Mouse (Mus musculus): ENCODE data around the gene 4930595D18Rik.

DNA sequence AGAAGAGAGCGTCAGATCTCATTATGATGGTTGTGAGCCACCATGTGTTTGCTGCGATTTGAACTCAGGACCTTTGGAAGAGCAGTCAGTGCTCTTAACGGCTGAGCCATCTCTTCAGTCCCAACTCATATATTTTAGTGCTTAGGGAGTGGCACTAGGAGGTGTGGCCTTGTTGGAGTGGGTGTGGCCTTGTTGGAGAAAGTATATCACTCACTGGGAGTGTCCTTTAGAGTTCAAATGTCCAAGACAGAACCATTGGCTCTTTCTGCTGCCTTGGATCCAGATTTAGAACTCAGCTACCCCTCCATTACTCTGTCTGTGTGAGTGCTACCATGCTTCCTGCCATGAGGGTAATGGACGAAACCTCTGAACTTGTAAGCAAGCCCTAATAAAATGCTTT is 49.5 kb upstream of the 4930595D18Rik start:
- TF ChIP-seq POLR2A (IDR thresholded peaks at IDR 0.05; ENCODE audit: borderline replicate concordance, low read depth, low read length) (no peak), CTCF (IDR thresholded peaks at IDR 0.05; ENCODE audit: low read depth, low read length) (no peak)

Data from bone marrow macrophage, adult 2 months (primary cell).